Mouse (Mus musculus) kidney, adult 2 months (tissue): ENCODE measurements around the gene Cul3.

Source experiments
- CTCF ChIP-seq: fragments of 200-500 bp; conservative IDR thresholded peaks from 2 replicates; pipeline ENCODE4 v1.5.1; 2011; ENCODE audit warnings: low read depth, mild to moderate bottlenecking, control low read depth, low read length, moderate library complexity, mixed read lengths; ENCODE audit not compliant: insufficient read depth, insufficient read length
- POLR2A ChIP-seq: fragments of 200-500 bp; IDR thresholded peaks from one replicate; pipeline ENCODE4 v1.6.1; 2011; ENCODE audit warnings: low read depth, low read length, control low read depth

DNA sequence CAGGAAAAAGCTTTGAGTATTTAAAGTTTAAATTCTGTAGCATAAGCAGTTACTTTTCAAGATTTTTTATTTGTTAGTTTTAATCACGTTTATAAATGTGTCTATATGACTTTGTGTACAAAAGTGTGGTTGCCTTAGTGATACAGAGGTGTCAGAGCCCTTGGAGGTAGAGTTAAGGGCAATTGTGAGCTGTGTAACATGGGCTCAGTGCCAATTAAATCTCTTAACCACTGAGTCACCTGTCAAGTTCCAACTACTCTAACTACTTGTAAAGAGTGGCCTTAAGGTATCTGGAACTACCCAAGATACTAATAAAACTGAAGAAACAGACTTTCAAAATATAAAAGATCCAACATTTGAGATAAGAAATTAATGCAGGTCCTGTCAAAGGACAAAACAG lies 61.5 kb downstream of the Cul3 start:
- TF ChIP-seq CTCF, result no peak
- no peak for TF ChIP-seq POLR2A
